Mouse (Mus musculus) MEL-GATA-1-ER (cell line): ENCODE data around the gene Lonp2.

Experiments used
- DNase-seq: peaks from one replicate; pipeline ENCODE4 v3.0.0-alpha.2; 2012; ENCODE audit warnings: low read depth; ENCODE audit errors: extremely low read depth

Lonp2 gene

DNA sequence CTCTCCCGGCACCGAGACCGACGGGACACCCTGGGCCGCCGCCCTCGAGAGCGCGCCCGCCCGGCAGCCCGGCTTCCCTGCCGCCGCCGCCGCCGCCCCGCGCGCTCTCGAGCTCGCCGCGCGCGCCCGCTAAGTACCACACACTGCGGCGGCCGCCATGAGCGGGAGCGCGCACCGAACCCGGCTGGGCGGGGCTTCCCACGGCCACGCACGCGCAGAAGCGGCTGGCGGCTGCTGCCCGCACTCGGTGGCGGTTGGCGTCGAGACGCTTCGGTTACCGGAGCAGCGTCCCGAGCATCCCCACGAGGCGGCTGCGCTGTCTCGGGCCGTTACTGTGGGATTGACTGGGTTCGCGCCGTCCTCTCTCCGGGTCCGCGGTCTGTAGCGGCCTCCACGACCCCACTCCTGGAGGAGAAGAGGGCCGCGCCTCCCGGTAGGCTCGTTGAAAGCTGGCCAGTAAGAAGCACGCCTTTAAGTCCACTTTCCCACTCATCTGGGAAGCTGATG, 122.1 kb downstream of the Lonp2 start:
- DNase-seq: no peak

- no peak for DNase-seq
Measured at GRCm38 (mm10) chr8:86746511-86746910, 122.7 kb downstream of the Lonp2 start.

GRCm38 (mm10) chr8:86749842-86750241, 126.0 kb downstream of the Lonp2 start:
- DNase-seq: no peak

DNA sequence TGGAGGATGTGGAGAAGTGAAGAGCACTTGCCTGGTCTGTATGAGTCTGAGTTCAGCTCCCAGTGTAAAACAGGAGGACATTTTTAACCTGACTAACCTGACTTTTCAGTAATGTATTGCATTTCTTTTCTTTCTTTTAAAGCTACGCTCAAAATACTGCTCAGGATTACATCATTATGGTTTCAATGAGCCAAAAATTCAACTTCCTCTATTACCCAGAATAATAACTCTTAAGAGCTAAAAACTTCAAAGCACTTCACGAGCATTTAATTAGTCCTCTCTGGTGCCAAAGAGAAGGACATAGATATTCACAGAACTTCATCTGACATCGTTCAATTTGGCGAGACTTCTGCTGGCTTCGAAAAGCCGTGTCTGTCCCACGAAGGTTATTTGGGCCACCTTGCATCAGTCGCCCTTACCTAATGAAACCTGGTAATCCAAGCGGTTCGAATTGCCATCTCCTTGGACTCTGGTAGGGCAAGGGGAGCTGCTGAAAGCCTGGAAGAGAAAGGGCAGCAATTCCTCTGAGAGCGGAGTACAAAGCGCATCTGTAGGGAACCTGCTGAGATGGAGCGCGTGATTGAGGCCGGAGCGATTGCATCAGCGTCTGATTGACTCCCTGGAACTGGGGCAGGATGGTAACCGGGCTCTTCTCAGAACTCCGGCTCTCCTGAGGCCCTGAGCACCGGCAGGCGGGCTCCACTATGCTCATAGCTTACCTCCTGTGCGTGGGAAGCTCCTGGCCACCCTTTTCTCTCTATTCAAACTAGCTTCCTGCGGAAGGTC, 133.3 kb downstream of the Lonp2 start:
- no peak for DNase-seq

GRCm38 (mm10) chr8:86758651-86759050, 134.8 kb downstream of the Lonp2 start:
- no peak for DNase-seq

- no peak for DNase-seq
Measured at GRCm38 (mm10) chr8:86759090-86759491, 135.2 kb downstream of the Lonp2 start.

GRCm38 (mm10) chr8:86760746-86761145, 136.9 kb downstream of the Lonp2 start:
- no peak for DNase-seq

GRCm38 (mm10) chr8:86762806-86763205, 139.0 kb downstream of the Lonp2 start:
- DNase-seq: no peak

DNA sequence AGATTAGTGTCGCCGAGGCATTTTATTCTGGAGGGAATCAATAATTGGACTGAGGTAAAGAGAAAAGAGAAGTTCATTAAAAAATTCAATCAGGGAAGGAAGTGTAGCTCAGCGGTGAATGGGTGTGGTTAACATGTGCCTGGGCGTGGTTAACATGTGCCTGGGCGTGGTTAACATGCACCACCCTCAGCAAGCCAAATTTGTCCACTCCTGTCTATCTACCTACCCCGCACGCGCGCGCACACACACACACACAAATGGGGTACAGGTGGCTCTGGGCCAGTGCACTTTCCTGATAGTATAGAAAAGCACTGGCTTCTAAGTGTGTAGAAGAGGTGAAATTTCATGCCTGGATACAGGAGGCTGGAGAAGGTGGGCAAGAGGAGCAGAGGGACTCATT, 141.3 kb downstream of the Lonp2 start:
- DNase-seq: no peak

DNA sequence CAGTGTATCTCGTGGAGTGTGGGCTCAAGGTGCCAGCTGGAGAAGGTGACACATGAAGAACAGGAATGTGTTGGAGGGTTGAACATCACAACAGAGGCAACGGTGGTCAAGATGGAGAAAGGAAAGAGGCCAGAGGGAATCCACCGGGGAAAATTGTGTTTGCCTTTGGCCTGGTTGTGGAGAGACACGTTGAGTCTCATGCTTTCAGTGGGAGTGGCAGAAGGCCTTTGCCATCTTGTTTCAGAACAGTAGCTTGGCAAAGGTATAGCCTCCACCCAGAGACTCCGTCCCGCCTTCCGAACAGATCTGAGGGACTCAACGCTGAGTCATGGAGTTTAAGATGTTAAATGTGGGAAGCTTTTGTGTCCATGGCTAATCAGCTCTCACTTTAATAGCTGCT, 141.8 kb downstream of the Lonp2 start:
- DNase-seq: no peak

GRCm38 (mm10) chr8:86766548-86767211, 142.8 kb downstream of the Lonp2 start:
- DNase-seq: no peak

DNA sequence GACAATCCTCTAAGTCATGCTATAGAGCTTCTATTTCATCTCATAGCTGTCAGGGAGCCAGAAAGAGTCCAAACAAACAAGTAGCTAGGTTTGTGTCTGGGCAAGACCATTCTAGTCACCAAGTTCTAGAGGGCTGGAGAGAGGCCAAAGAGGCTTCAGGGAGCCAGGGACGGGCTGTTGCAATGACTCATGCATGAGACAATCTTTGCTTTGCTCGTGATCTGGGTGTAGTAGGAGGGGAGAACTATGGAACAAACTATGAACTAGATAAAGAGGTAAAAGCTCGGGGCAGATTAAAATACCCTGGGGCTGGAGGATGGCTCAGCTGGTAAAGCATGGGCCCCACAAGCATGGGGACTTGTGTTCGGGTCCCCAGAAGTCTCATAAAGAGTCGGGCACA, 144.7 kb downstream of the Lonp2 start:
- no peak for DNase-seq

- DNase-seq: no peak
Measured at GRCm38 (mm10) chr8:86769945-86770715, 146.3 kb downstream of the Lonp2 start.
